36 mouse cellular contexts compared by ENCODE assay signal in the genomic region with DNA sequence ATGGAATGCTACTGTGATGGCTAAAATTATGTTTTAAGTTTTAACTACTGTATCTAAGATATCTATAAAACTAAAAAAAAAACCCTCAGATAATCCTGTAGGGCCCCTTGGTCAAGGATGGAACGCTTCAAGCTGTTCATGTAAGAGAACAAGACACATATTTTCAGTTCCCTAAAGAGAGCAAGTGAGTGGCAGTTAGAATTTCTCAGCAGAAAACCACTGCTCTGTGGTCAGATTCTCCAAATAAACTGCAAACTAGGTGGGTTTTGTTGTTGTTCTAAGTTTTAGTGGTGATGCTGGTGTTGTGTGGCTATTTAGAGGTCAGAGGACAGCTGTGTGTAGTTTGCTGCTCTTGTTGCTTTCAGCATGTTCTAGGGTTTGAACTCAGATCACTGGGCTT. TPM values are rescaled to one million over a fixed set of nuclear protein-coding genes. Genes with fewer than 3 reads are reported as not detected.
DNase-seq lines count a peak whose midpoint lies in the region; ATAC-seq and TF ChIP-seq lines count a peak whose summit lies in the region.
"Had no signal": no experiment of that assay in that cellular context is flagged by ENCODE, and none has a peak within 500 bp of the region (broad histone marks: within the 10 kb centered on the region; RNA-seq: fewer than 3 reads in every experiment).

No protein-coding gene starts in this region.

- no peaks in the 10 kb centered on the region for H3K27me3 ChIP-seq in embryonic facial prominence, embryonic 14.5 days (replicated peaks; ENCODE audit: control insufficient read depth, insufficient read depth, low read length)
- H3K27me3 ChIP-seq in embryonic facial prominence, embryonic 10.5 days (replicated peaks; ENCODE audit: low read depth, poor library complexity, severe bottlenecking) = no peaks in the 10 kb centered on the region
- H3K27me3 ChIP-seq in stomach, postnatal 0 days (ENCODE audit: control insufficient read depth, insufficient read depth, low read length) = no peaks in the 10 kb centered on the region
- H3K27me3 ChIP-seq: embryonic facial prominence, embryonic 13.5 days; heart, embryonic 13.5 days; liver, embryonic 13.5 days; neural tube, embryonic 13.5 days had no signal

- H3K9me3 ChIP-seq in embryonic facial prominence, embryonic 14.5 days (ENCODE audit: control insufficient read depth, low read length) = no peaks in the 10 kb centered on the region
- no peaks in the 10 kb centered on the region for H3K9me3 ChIP-seq in embryonic facial prominence, embryonic 10.5 days
- no peaks in the 10 kb centered on the region for H3K9me3 ChIP-seq in stomach, postnatal 0 days (ENCODE audit: control insufficient read depth, low read length)
- H3K9me3 ChIP-seq: embryonic facial prominence, embryonic 13.5 days; heart, embryonic 13.5 days; liver, embryonic 13.5 days; neural tube, embryonic 13.5 days had no signal

- no peak for TF ChIP-seq EP300 in stomach, postnatal 0 days (optimal IDR thresholded peaks at IDR 0.05)

- no peak overlapping the region for H3K9ac ChIP-seq in embryonic facial prominence, embryonic 14.5 days (ENCODE audit: low read depth, low read length)
- H3K9ac ChIP-seq in stomach, postnatal 0 days (ENCODE audit: low read length) = no peak overlapping the region
- H3K9ac ChIP-seq: embryonic facial prominence, embryonic 13.5 days; heart, embryonic 13.5 days; hindbrain, embryonic 14.5 days; liver, embryonic 13.5 days; lung, embryonic 14.5 days; neural tube, embryonic 13.5 days had no signal

- DNase-seq in embryonic facial prominence, embryonic 14.5 days (ENCODE audit: low spot score) = no peak
- DNase-seq in embryonic facial prominence, embryonic 10.5 days (ENCODE audit: low spot score) = no peak
- peak; percentile 34 to 40 for DNase-seq in B cell, adult 2 months
- DNase-seq in stomach, postnatal 0 days (ENCODE audit: low spot score) = no peak
- DNase-seq in cerebellum, adult 8-10 months = no peak
- no peak for DNase-seq in layer of hippocampus, postnatal 36 days
- DNase-seq: adrenal gland, adult 8-10 months; cerebellum, adult 9-10 months; cerebellum, postnatal 36 days; embryo, embryonic 11 days; gastrocnemius, adult 2 months; heart, postnatal 10 days; kidney, adult 11 months; kidney, postnatal 25 days; left cerebral cortex, postnatal 4 days; liver, embryonic 13.5 days; lung, embryonic 14.5 days; lung, postnatal 14 days; right cerebral cortex, postnatal 14 days; thymus, postnatal 14 days had no signal

- WGBS in embryonic facial prominence, embryonic 14.5 days = 59% methylated on average over 1 of the region's 1 CpGs
- WGBS in embryonic facial prominence, embryonic 10.5 days = 91% methylated on average over 1 of the region's 1 CpGs
- WGBS in stomach, postnatal 0 days = 56% methylated on average over 1 of the region's 1 CpGs

- no peak overlapping the region for H3K4me3 ChIP-seq in embryonic facial prominence, embryonic 14.5 days (ENCODE audit: low read depth, low read length)
- H3K4me3 ChIP-seq in embryonic facial prominence, embryonic 10.5 days = no peak overlapping the region
- H3K4me3 ChIP-seq in stomach, postnatal 0 days (ENCODE audit: low read depth, low read length) = no peak overlapping the region
- H3K4me3 ChIP-seq: embryonic facial prominence, embryonic 13.5 days; erythroblast, embryonic 14.5 days; gastrocnemius, adult 2 months; heart, embryonic 13.5 days; liver, embryonic 13.5 days; myocyte; neural tube, embryonic 13.5 days had no signal

- 0 out of 2 replicates have a peak overlapping the region, but pooled peaks have one; percentile 15 for H3K27ac ChIP-seq in embryonic facial prominence, embryonic 14.5 days (replicated peaks; ENCODE audit: low read depth, low read length)
- no peak overlapping the region for H3K27ac ChIP-seq in embryonic facial prominence, embryonic 10.5 days (replicated peaks)
- peak overlapping the region; percentile 30; the same call in 1 of the 2 replicates for H3K27ac ChIP-seq in stomach, postnatal 0 days (replicated peaks)
- H3K27ac ChIP-seq: gastrocnemius, adult 2 months; heart, embryonic 13.5 days; hindbrain, embryonic 14.5 days; liver, embryonic 13.5 days; neural tube, embryonic 13.5 days had no signal

- H3K4me2 ChIP-seq in embryonic facial prominence, embryonic 14.5 days (ENCODE audit: low read depth, low read length) = no peak overlapping the region
- no peak overlapping the region for H3K4me2 ChIP-seq in stomach, postnatal 0 days (replicated peaks; ENCODE audit: low read depth)
- H3K4me2 ChIP-seq: embryonic facial prominence, embryonic 13.5 days; heart, embryonic 13.5 days; hindbrain, embryonic 14.5 days; liver, embryonic 13.5 days; lung, embryonic 14.5 days; midbrain, embryonic 11.5 days; neural tube, embryonic 13.5 days had no signal

- no peaks in the 10 kb centered on the region for H3K4me1 ChIP-seq in embryonic facial prominence, embryonic 14.5 days (ENCODE audit: control insufficient read depth, insufficient read depth, low read length)
- H3K4me1 ChIP-seq in embryonic facial prominence, embryonic 10.5 days = no peaks in the 10 kb centered on the region
- no peaks in the 10 kb centered on the region for H3K4me1 ChIP-seq in stomach, postnatal 0 days (replicated peaks; ENCODE audit: control insufficient read depth, insufficient read depth)
- H3K4me1 ChIP-seq: embryonic facial prominence, embryonic 13.5 days; heart, embryonic 13.5 days; liver, embryonic 13.5 days; neural tube, embryonic 13.5 days had no signal

- ATAC-seq in embryonic facial prominence, embryonic 14.5 days (ENCODE audit: low read depth) = no peak
- ATAC-seq in megakaryocyte, adult 5-6 weeks (ENCODE audit: poor library complexity, severe bottlenecking) = peak; percentile 78
- no peak for ATAC-seq in stomach, postnatal 0 days (ENCODE audit: low FRiP score, low TSS enrichment)
- ATAC-seq: CD4-positive, CD25-positive, alpha-beta regulatory T cell, adult 4 months; forebrain, embryonic 16.5 days; inflammation-experienced regulatory T-cells, adult 6 months had no signal

- H3K36me3 ChIP-seq in embryonic facial prominence, embryonic 14.5 days (ENCODE audit: control insufficient read depth, insufficient read depth, low read length) = no peaks in the 10 kb centered on the region
- no peaks in the 10 kb centered on the region for H3K36me3 ChIP-seq in embryonic facial prominence, embryonic 10.5 days (replicated peaks)
- H3K36me3 ChIP-seq in stomach, postnatal 0 days (ENCODE audit: control insufficient read depth, insufficient read depth, low read length) = no peaks in the 10 kb centered on the region
- H3K36me3 ChIP-seq: embryonic facial prominence, embryonic 13.5 days; heart, embryonic 13.5 days; liver, embryonic 13.5 days; neural tube, embryonic 13.5 days had no signal

- TF ChIP-seq CTCF in stomach, postnatal 0 days (IDR thresholded peaks at IDR 0.05; ENCODE audit: low read depth) = no peak

RNA-seq across cellular contexts. Expression of gene Klrb1f, which starts 31.3 kb away (rescaled TPM):
- 0.51 and 0.80 TPM in 2 replicates for polyA plus RNA-seq in embryonic facial prominence, embryonic 14.5 days (2014; fragmentation: Nextera tagmentation; extraction: Ambion mirVana)
- 0.11 TPM in 1 of 2 replicates, not detected in the other for polyA plus RNA-seq in embryonic facial prominence, embryonic 10.5 days (2016; fragmentation: Nextera tagmentation; extraction: Ambion mirVana)
- 104 and 108 TPM in 2 replicates for total RNA-seq in megakaryocyte, adult 5-6 weeks (2015)
- 132 and 137 TPM in 2 replicates for total RNA-seq in megakaryocyte, adult 5-6 weeks (2017)
- polyA plus RNA-seq in stomach, postnatal 0 days (2015; fragmentation: Nextera tagmentation; extraction: Ambion mirVana) = 0.16 and 0.18 TPM in 2 replicates
- total RNA-seq in layer of hippocampus, postnatal 36 days (2021) = not detected
- total RNA-seq: gastrocnemius, adult 2 months; gastrocnemius, postnatal 4 days; heart, postnatal 10 days; layer of hippocampus, adult 18-20 months; layer of hippocampus, postnatal 14 days; left cerebral cortex, adult 8-10 months had no signal
- polyA plus RNA-seq: erythroblast, embryonic 14.5 days; forebrain, embryonic 11.5 days; heart, embryonic 13.5 days; myocyte had no signal

Comparison
In these comparisons a context has a peak if more than half of its experiments do, and no peak if none do; other contexts are left out.
1. DNase-seq: peak in B cell, adult 2 months (2 of 2); none in embryonic facial prominence, embryonic 14.5 days (single experiment), embryonic facial prominence, embryonic 10.5 days (single experiment), stomach, postnatal 0 days (single experiment), cerebellum, adult 8-10 months (single experiment) and layer of hippocampus, postnatal 36 days (0 of 2).